Mouse (Mus musculus) ES-E14 (cell line): ENCODE results near the gene Pard3b.

Experiments
- CHD2 ChIP-seq: IDR thresholded peaks from 2 replicates; pipeline ENCODE4 v1.6.1; 2014; ENCODE audit warnings: mild to moderate bottlenecking, low read depth, low read length, inconsistent platforms
- HCFC1 ChIP-seq: IDR thresholded peaks from 2 replicates; pipeline ENCODE4 v1.6.1; 2012; ENCODE audit warnings: low read length, inconsistent platforms, borderline replicate concordance; ENCODE audit not compliant: insufficient read depth
- ZC3H11A ChIP-seq: IDR thresholded peaks from 2 replicates; pipeline ENCODE4 v1.6.1; 2012; ENCODE audit warnings: low read depth, mild to moderate bottlenecking, inconsistent platforms, low read length, borderline replicate concordance
- ZNF384 ChIP-seq: IDR thresholded peaks from 2 replicates; pipeline ENCODE4 v1.6.1; 2012; ENCODE audit warnings: low read depth, low read length, inconsistent platforms

DNA sequence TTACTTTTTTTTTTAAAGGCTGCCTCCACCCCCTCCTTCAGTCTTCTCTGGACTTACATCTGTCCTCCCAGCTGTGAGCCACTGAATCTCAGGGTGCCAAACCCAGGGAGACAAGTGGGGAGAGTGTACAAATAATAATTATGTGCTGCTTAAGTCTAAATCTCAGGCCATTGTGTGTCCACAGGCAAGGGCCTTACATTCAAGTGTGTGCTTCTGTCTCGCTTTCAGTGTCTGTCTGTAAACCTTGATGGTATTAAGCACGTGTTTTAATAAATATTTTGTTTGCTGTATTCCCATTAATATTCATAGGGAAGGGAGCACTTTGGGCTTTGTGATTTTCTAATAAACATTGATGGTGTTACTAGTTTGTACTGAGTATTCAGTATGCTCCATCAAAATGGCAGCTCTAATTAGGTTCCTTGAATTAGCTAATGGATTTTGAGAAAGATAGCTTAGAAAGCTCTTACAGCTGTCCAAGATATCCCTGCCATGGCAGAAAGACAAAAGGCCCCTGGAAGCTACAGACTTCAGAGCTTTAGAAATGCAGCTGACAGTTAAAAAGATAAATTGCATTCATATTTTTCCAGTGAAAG, 880.1 kb downstream of the Pard3b start:
- TF ChIP-seq CHD2 (no peak), ZC3H11A (no peak), ZNF384 (no peak), HCFC1 (no peak)
